Mouse (Mus musculus) neural tube, embryonic 14.5 days (tissue): ENCODE measurements around the gene Trim5. TPM values are rescaled to one million over a fixed set of nuclear protein-coding genes. Genes with fewer than 3 reads are reported as not detected.
"Not testable (repeated sequence)": the region's sequence is repeated elsewhere in the genome, so short reads cannot be mapped to it uniquely, and the experiment has no call there.

Experiments
- ATAC-seq: fragments of 200-750 bp; cut with Nextera tagmentation; 2 replicates; pipeline ENCODE4 v1.8.0; 2017; ENCODE audit warnings: low read depth, mild to moderate bottlenecking, moderate TSS enrichment, moderate library complexity
- H3K27ac ChIP-seq: fragments of 300-500 bp; sonication (generic); 2 replicates; pipeline ENCODE4 v1.5.1; 2014; ENCODE audit warnings: low read depth, mild to moderate bottlenecking, control low read depth, low read length, moderate library complexity, mixed read lengths
- H3K27me3 ChIP-seq: fragments of 300-500 bp; sonication (generic); 2 replicates; pipeline ENCODE4 v1.6.1; 2014; ENCODE audit warnings: low read length; ENCODE audit not compliant: control insufficient read depth, insufficient read depth
- H3K36me3 ChIP-seq: fragments of 300-500 bp; sonication (generic); 2 replicates; pipeline ENCODE4 v1.6.1; 2014; ENCODE audit warnings: low read length, mixed read lengths; ENCODE audit not compliant: control insufficient read depth, insufficient read depth
- H3K4me1 ChIP-seq: fragments of 300-500 bp; sonication (generic); 2 replicates; pipeline ENCODE4 v1.6.1; 2014; ENCODE audit warnings: low read length; ENCODE audit not compliant: control insufficient read depth, insufficient read depth
- H3K4me2 ChIP-seq: fragments of 300-500 bp; sonication (generic); 2 replicates; pipeline ENCODE4 v1.6.1; 2014; ENCODE audit warnings: mild to moderate bottlenecking, low read depth, low read length, control low read depth
- H3K4me3 ChIP-seq: fragments of 300-500 bp; sonication (generic); 2 replicates; pipeline ENCODE4 v1.5.1; 2014; ENCODE audit warnings: low read depth, low read length, control low read depth, mixed read lengths
- H3K9ac ChIP-seq: fragments of 300-500 bp; sonication (generic); replicated peaks from 2 replicates; pipeline ENCODE4 v1.6.1; 2014; ENCODE audit warnings: low read depth, mild to moderate bottlenecking, control low read depth, low read length, mixed read lengths
- H3K9me3 ChIP-seq: fragments of 300-500 bp; sonication (generic); 2 replicates; pipeline ENCODE4 v1.6.1; 2016; ENCODE audit warnings: low read length; ENCODE audit not compliant: control insufficient read depth
- WGBS: fragments of 180-500 bp; shearing (Covaris S2); extraction: QIAGEN DNeasy Blood & Tissue Kit; methylation state at CpG from one replicate; pipeline ENCODE4 v1.1.7; 2014; 5-methylcytosine and 5-hydroxymethylcytosine counted together
- polyA plus RNA-seq: library from polyadenylated mRNA; unstranded; fragments of >200 nt; fragmentation: Nextera tagmentation; extraction: Ambion mirVana; gene quantifications from 2 replicates; pipeline ENCODE4 v1.2.1, GENCODE M21; 2014

The Trim5 gene
- polyA plus RNA-seq, 1 experiment from 2014 or later, result 0.07 TPM

DNA sequence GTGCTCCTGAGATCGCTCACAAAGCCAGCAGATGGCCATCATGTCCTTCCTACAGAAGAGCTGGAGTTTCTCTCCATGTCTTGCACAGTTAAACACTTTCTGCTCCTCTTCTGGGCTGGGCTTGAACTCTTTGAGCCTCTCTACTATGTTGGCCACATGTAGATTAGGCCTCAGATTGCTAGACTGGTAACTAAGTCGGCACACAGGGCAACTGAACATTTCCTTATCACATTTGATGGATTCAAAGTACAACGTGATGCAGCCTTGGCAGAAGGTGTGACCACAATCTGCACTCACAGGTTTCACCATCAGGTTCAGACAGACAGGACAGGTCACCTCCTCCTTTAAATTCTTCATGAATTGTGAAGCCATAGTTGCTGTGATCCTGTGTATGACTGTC is 8.5 kb downstream of the Trim5 start:
- WGBS, result 87% methylated on average over 3 of the region's 3 CpGs
- not testable (repeated sequence) for H3K4me2 ChIP-seq, H3K4me1 ChIP-seq, H3K36me3 ChIP-seq, H3K9ac ChIP-seq, H3K27ac ChIP-seq, H3K4me3 ChIP-seq, H3K27me3 ChIP-seq, ATAC-seq, H3K9me3 ChIP-seq

- H3K4me2 ChIP-seq, H3K9ac ChIP-seq, ATAC-seq, H3K27ac ChIP-seq, H3K9me3 ChIP-seq, H3K4me1 ChIP-seq, H3K27me3 ChIP-seq, H3K4me3 ChIP-seq, H3K36me3 ChIP-seq: not testable (repeated sequence)
- 87% methylated on average over 3 of the region's 5 CpGs for WGBS
These were observed 22.6 kb downstream of the Trim5 start for GRCm38 (mm10) chr7:104265335-104265734.

DNA sequence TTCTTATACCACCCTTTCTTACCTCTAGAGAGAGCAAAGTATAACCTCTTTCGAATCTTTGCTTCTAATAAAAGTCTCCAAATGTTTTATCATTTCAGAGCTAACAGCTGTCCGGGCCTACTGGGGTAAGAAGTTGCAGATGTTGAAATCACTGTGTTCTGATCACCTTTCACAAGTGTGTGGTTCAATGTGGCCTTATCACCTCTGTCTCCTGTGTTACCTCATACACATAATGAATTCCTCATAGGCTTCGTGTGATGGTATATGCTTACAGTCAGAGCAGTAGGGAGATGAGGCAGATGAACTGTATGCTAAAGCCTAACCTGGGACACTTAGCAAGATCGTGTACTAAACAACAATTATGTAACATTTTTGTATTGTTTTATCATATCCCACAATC is 27.5 kb downstream of the Trim5 start:
- not testable (repeated sequence) for H3K4me1 ChIP-seq, ATAC-seq, H3K9ac ChIP-seq, H3K36me3 ChIP-seq, H3K4me3 ChIP-seq, H3K27me3 ChIP-seq, H3K27ac ChIP-seq, H3K4me2 ChIP-seq, H3K9me3 ChIP-seq
- WGBS, result 91% methylated on average over 4 of the region's 4 CpGs

DNA sequence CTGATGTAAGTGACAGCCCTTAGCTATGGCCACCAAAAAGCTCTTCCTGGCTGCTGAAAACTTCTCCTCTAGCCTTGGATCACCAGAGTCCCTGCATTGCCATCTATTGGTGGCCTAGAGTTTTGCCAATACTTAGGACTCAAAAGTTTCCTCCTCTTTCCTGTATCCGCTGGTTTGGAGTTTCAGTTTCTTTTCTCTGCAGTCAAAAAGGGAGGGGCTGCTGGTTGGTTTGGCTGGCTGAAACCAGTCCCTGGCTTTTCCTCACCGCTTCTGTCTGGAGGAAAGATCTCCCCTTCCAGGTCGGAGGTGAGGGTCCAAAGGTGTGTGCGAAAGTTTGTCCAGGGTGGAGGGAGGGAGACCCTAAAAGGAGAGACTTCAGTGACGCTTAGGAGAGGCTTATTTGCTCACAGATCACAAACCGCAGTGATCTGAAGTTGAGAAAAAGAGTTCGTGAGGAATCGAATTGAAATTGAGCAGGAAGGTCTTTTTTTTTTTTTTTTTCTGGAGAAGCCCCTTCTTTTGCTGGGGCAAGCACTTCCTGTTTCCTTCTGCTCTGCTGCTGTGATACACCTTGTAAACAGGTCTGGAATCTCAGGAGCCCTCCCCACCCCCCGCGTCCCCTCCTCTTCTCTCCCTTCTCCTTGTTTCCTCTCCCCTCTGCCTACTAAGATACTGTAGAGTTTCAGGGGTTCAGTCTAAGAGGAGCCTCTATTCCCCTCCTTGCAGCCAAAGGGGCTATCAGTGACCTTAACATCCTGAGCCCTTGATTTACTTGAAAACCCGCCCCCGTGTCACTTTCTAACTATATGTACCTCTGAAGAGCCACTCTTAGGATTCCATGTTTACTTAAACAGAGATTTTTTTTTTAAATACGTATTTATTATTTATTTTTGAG is 43.4 kb downstream of the Trim5 start, which contains the start of gene Trim34a:
Trim34a (plus strand) TSS at position 171 of the 895 bp plus-strand sequence.
- no peak within 1 kb of the TSS for H3K9ac ChIP-seq
- no peaks in the 10 kb centered on the region for H3K27me3 ChIP-seq
- no peaks in the 10 kb centered on the region for H3K4me1 ChIP-seq
- H3K27ac ChIP-seq, result no peak within 1 kb of the TSS
- no peaks in the 10 kb centered on the region for H3K9me3 ChIP-seq
- peak within 1 kb of the TSS; percentile 25 for H3K4me3 ChIP-seq
- no peaks in the 10 kb centered on the region for H3K36me3 ChIP-seq
- ATAC-seq, result peak; percentile 44; the same call in 1 of the 2 replicates
- 9% methylated on average over 13 of the region's 13 CpGs for WGBS
- peak within 1 kb of the TSS; percentile 33 for H3K4me2 ChIP-seq

DNA sequence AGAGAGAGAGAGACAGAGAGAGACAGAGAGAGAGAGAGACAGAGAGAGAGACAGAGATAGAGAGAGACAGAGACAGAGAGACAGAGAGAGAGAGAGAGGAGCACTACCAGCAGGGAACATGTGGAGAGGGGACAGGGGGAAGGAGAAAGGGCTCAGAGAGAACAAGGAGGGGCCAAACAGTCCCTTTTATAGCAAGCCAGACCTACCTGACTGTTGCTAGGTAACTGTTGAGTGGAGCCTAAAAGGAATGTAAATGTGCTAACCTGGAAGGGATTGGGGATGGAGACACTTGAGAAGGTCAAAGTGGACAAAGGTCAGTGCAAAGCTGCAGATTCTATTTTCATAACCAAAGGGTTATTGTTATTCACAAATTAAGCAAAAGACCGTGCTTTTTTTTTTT is 44.3 kb downstream of the Trim5 start:
- Histone ChIP-seq H3K27me3 (no peaks in the 10 kb centered on the region), H3K4me1 (no peaks in the 10 kb centered on the region), H3K27ac (no peak overlapping the region), H3K4me2 (no peak overlapping the region; the same call in 1 of the 2 replicates), H3K9me3 (no peaks in the 10 kb centered on the region), H3K4me3 (no peak overlapping the region), H3K36me3 (no peaks in the 10 kb centered on the region), H3K9ac (no peak overlapping the region)
- ATAC-seq, result no peak
- 45% methylated on average over 1 of the region's 1 CpGs for WGBS

GRCm38 (mm10) chr7:104240857-104241256 is 47.0 kb downstream of the Trim5 start:
- no peak overlapping the region for H3K9ac ChIP-seq
- H3K27me3 ChIP-seq, result no peaks in the 10 kb centered on the region
- ATAC-seq, result no peak
- H3K27ac ChIP-seq, result no peak overlapping the region
- no peaks in the 10 kb centered on the region for H3K4me1 ChIP-seq
- no peaks in the 10 kb centered on the region for H3K9me3 ChIP-seq
- H3K36me3 ChIP-seq, result no peaks in the 10 kb centered on the region
- no peak overlapping the region for H3K4me2 ChIP-seq
- no peak overlapping the region for H3K4me3 ChIP-seq

DNA sequence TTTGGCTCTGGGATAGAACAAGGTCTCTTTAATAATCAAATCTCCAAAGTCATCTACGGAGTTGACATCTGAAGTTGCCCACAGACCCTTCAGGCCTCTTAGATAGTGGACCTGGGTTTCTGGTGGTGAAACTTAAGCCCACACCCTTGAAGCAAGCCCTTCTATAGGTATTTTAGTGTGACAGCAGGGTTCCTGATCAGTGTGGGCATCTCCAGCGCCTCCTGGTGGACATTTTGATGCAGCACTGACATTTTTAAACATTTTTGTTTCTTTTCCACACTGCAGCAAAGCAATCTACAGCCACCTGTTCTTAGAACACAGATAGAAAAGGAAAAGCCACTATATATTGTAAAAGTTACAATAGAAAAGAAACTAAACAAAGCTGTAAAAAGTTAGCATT is 56.7 kb downstream of the Trim5 start:
- ATAC-seq, result no peak
- Histone ChIP-seq H3K4me1 (no peaks in the 10 kb centered on the region), H3K36me3 (no peaks in the 10 kb centered on the region), H3K4me2 (no peak overlapping the region), H3K9me3 (no peaks in the 10 kb centered on the region), H3K27ac (no peak overlapping the region), H3K4me3 (no peak overlapping the region), H3K9ac (no peak overlapping the region), H3K27me3 (no peaks in the 10 kb centered on the region)
- WGBS, result 37% methylated on average over 2 of the region's 2 CpGs

- no peaks in the 10 kb centered on the region for H3K4me1 ChIP-seq
- peak within 1 kb of the TSS; percentile 2 for H3K4me3 ChIP-seq
- no peak within 1 kb of the TSS for H3K9ac ChIP-seq
- no peak within 1 kb of the TSS for H3K27ac ChIP-seq
- peak; percentile 65; the same call in 1 of the 2 replicates for ATAC-seq
- H3K27me3 ChIP-seq, result no peaks in the 10 kb centered on the region
- H3K36me3 ChIP-seq, result no peaks in the 10 kb centered on the region
- WGBS, result 2% methylated on average over 37 of the region's 37 CpGs
- H3K9me3 ChIP-seq, result no peaks in the 10 kb centered on the region
- peak within 1 kb of the TSS; percentile 37 for H3K4me2 ChIP-seq
These were observed 69.0 kb downstream of the Trim5 start, which contains the start of gene Trim6 for GRCm38 (mm10) chr7:104218701-104219569. Gene Trim6 (plus strand): TSS chr7:104218793.

DNA sequence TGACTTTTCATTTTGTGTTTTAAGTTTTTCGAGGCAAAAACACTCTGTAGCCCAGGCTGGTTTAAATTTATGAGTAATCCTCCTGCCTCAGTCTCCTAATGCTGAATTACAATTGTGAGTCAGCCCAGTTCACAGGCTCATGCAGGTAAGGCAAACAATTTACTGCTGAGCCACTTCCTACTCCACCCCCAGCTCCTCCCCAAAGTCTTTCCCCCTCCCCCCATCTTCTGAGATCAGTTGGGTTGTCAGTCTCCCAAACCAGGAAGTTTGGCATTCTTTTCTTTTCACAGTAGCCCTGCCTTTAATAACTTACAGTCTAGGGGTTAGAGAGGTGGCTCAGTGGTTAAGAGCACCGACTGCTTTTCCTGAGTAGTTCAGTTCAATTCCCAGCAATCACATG is 70.0 kb downstream of the Trim5 start:
- H3K4me1 ChIP-seq, result no peaks in the 10 kb centered on the region
- H3K9ac ChIP-seq, result no peak overlapping the region
- H3K36me3 ChIP-seq, result no peaks in the 10 kb centered on the region
- no peaks in the 10 kb centered on the region for H3K9me3 ChIP-seq
- no peaks in the 10 kb centered on the region for H3K27me3 ChIP-seq
- H3K4me2 ChIP-seq, result no peak overlapping the region
- H3K27ac ChIP-seq, result no peak overlapping the region
- H3K4me3 ChIP-seq, result no peak overlapping the region
- ATAC-seq, result no peak
- WGBS, result 87% methylated on average over 2 of the region's 2 CpGs
